Mouse (Mus musculus) intestine, embryonic 15.5 days (tissue): ENCODE data around the gene Hspa1b. TPM values are rescaled to one million over a fixed set of nuclear protein-coding genes. Genes with fewer than 3 reads are reported as not detected.
A peak's percentile ranks its signal among the peaks of the same experiment; 100 is the strongest.

Experiments
- ATAC-seq: fragments of 200-750 bp; cut with Nextera tagmentation; 2 replicates; pipeline ENCODE4 v1.8.0; 2017; ENCODE audit warnings: moderate TSS enrichment, moderate library complexity
- H3K27ac ChIP-seq: fragments of 300-500 bp; sonication (generic); 2 replicates; pipeline ENCODE4 v1.5.1; 2015; ENCODE audit warnings: mild to moderate bottlenecking, inconsistent platforms
- H3K27me3 ChIP-seq: fragments of 300-500 bp; sonication (generic); replicated peaks from 2 replicates; pipeline ENCODE4 v1.6.1; 2015; ENCODE audit warnings: inconsistent platforms
- H3K36me3 ChIP-seq: fragments of 300-500 bp; sonication (generic); 2 replicates; pipeline ENCODE4 v1.6.1; 2015; ENCODE audit warnings: inconsistent platforms
- H3K4me1 ChIP-seq: fragments of 300-500 bp; sonication (generic); replicated peaks from 2 replicates; pipeline ENCODE4 v1.6.1; 2015; ENCODE audit warnings: inconsistent platforms
- H3K4me2 ChIP-seq: fragments of 300-500 bp; sonication (generic); replicated peaks from 2 replicates; pipeline ENCODE4 v1.6.1; 2015; ENCODE audit warnings: mild to moderate bottlenecking, inconsistent platforms
- H3K4me3 ChIP-seq: fragments of 300-500 bp; sonication (generic); replicated peaks from 2 replicates; pipeline ENCODE4 v1.5.1; 2015; ENCODE audit warnings: inconsistent platforms
- H3K9ac ChIP-seq: fragments of 300-500 bp; sonication (generic); 2 replicates; pipeline ENCODE4 v1.6.1; 2015; ENCODE audit warnings: inconsistent platforms
- H3K9me3 ChIP-seq: fragments of 300-500 bp; sonication (generic); 2 replicates; pipeline ENCODE4 v1.6.1; 2016; ENCODE audit warnings: inconsistent platforms
- WGBS: fragments of 180-500 bp; shearing (Covaris S2); methylation state at CpG from one replicate; pipeline ENCODE4 v1.1.7; 2015; 5-methylcytosine and 5-hydroxymethylcytosine counted together
- polyA plus RNA-seq: library from polyadenylated mRNA; unstranded; fragments of >200 nt; fragmentation: Nextera tagmentation; extraction: Ambion mirVana; gene quantifications from 2 replicates; pipeline ENCODE4 v1.2.1, GENCODE M21; 2015

The Hspa1b gene
- polyA plus RNA-seq, 1 experiment from 2014 or later, result 0.43 TPM

GRCm38 (mm10) chr17:34913930-34914665, 44.9 kb downstream of the Hspa1b start, which contains the start of gene Slc44a4:
Gene Slc44a4 (plus strand): TSS chr17:34914466.
- peak within 1 kb of the TSS; percentile 32 for H3K4me3 ChIP-seq
- no peaks in the 10 kb centered on the region for H3K27me3 ChIP-seq
- H3K36me3 ChIP-seq, result peaks cover 36% of the 10 kb centered on the region
- peak within 1 kb of the TSS; percentile 44 for H3K9ac ChIP-seq
- ATAC-seq, result peak; percentile 27
- peaks cover 24% of the 10 kb centered on the region for H3K4me1 ChIP-seq
- 22% methylated on average over 18 of the region's 18 CpGs for WGBS
- H3K27ac ChIP-seq, result peak within 1 kb of the TSS; percentile 77
- peak within 1 kb of the TSS; percentile 54 for H3K4me2 ChIP-seq
- no peaks in the 10 kb centered on the region for H3K9me3 ChIP-seq

GRCm38 (mm10) chr17:34911945-34912351, 47.1 kb downstream of the Hspa1b start:
- H3K4me3 ChIP-seq, result no peak overlapping the region
- H3K27ac ChIP-seq, result 0 out of 2 replicates have a peak overlapping the region, but pooled peaks have one; percentile 69
- H3K9ac ChIP-seq, result no peak overlapping the region
- peaks cover 54% of the 10 kb centered on the region for H3K36me3 ChIP-seq
- H3K4me1 ChIP-seq, result peaks cover 14% of the 10 kb centered on the region
- H3K4me2 ChIP-seq, result no peak overlapping the region
- WGBS, result 38% methylated on average over 5 of the region's 5 CpGs
- H3K9me3 ChIP-seq, result no peaks in the 10 kb centered on the region
- H3K27me3 ChIP-seq, result no peaks in the 10 kb centered on the region
- ATAC-seq, result peak; percentile 55

GRCm38 (mm10) chr17:34910982-34911381, 48.1 kb downstream of the Hspa1b start:
- Histone ChIP-seq H3K4me3 (no peak overlapping the region), H3K36me3 (peaks cover 64% of the 10 kb centered on the region), H3K27ac (peak overlapping the region; percentile 69), H3K9me3 (no peaks in the 10 kb centered on the region), H3K4me1 (peaks cover 14% of the 10 kb centered on the region), H3K4me2 (no peak overlapping the region), H3K27me3 (no peaks in the 10 kb centered on the region), H3K9ac (no peak overlapping the region)
- peak; percentile 68 for ATAC-seq
- WGBS, result 61% methylated on average over 10 of the region's 10 CpGs

Other genes with a start within 250 kb of the Hspa1b start
- gene C4b, start 215.4 kb downstream of the Hspa1b start, polyA plus RNA-seq, result 0.33 and 1.4 TPM in 2 replicates
- 0.38 and 18.1 TPM in 2 replicates for gene Cyp21a1, start 154.7 kb downstream of the Hspa1b start, polyA plus RNA-seq
- gene Stk19, start 122.3 kb downstream of the Hspa1b start, polyA plus RNA-seq, result 25.1 and 30.3 TPM in 2 replicates
- gene Dxo, start 122.2 kb downstream of the Hspa1b start, polyA plus RNA-seq, result 51.8 and 58.6 TPM in 2 replicates
- 39.9 and 42.5 TPM in 2 replicates for gene Skiv2l, start 109.0 kb downstream of the Hspa1b start, polyA plus RNA-seq
- 98.4 and 106 TPM in 2 replicates for gene Nelfe, start 108.8 kb downstream of the Hspa1b start, polyA plus RNA-seq
- 52.1 and 63.5 TPM in 2 replicates for gene Cfb, start 96.7 kb downstream of the Hspa1b start, polyA plus RNA-seq
- gene Zbtb12, start 79.8 kb downstream of the Hspa1b start, polyA plus RNA-seq, result 2.5 and 2.8 TPM in 2 replicates
- not detected in 2 replicates for gene Gm20547, start 77.2 kb downstream of the Hspa1b start, polyA plus RNA-seq
- gene C2, start 61.0 kb downstream of the Hspa1b start, polyA plus RNA-seq, result 14.9 and 16.0 TPM in 2 replicates
- 61.2 and 67.6 TPM in 2 replicates for gene Ehmt2, start 60.8 kb downstream of the Hspa1b start, polyA plus RNA-seq
- 56.2 and 60.4 TPM in 2 replicates for gene Slc44a4, start 44.8 kb downstream of the Hspa1b start, polyA plus RNA-seq
- gene Neu1, start 28.0 kb downstream of the Hspa1b start, polyA plus RNA-seq, result 118 and 134 TPM in 2 replicates
- not detected in 2 replicates for gene Gm20481, start 10.7 kb upstream of the Hspa1b start, polyA plus RNA-seq
- gene Hspa1a, start 12.9 kb upstream of the Hspa1b start, polyA plus RNA-seq, result 6.2 and 6.3 TPM in 2 replicates
- 0.16 and 0.78 TPM in 2 replicates for gene Hspa1l, start 13.5 kb upstream of the Hspa1b start, polyA plus RNA-seq
- 187 and 190 TPM in 2 replicates for gene Lsm2, start 22.6 kb upstream of the Hspa1b start, polyA plus RNA-seq
- 117 and 141 TPM in 2 replicates for gene Vars, start 41.7 kb upstream of the Hspa1b start, polyA plus RNA-seq
- 0.21 and 0.35 TPM in 2 replicates for gene Vwa7, start 57.3 kb upstream of the Hspa1b start, polyA plus RNA-seq
- 11.4 and 13.5 TPM in 2 replicates for gene Sapcd1, start 68.8 kb upstream of the Hspa1b start, polyA plus RNA-seq
- gene Msh5, start 87.5 kb upstream of the Hspa1b start, polyA plus RNA-seq, result 3.0 and 3.1 TPM in 2 replicates
- gene Clic1, start 90.7 kb upstream of the Hspa1b start, polyA plus RNA-seq, result 385 and 387 TPM in 2 replicates
- 185 and 190 TPM in 2 replicates for gene Ddah2, start 99.8 kb upstream of the Hspa1b start, polyA plus RNA-seq
- not detected in 2 replicates for gene Ly6g6c, start 106.2 kb upstream of the Hspa1b start, polyA plus RNA-seq
- gene Mpig6b, start 106.9 kb upstream of the Hspa1b start, polyA plus RNA-seq, result 0.23 and 0.35 TPM in 2 replicates
- gene Ly6g6e, start 117.7 kb upstream of the Hspa1b start, polyA plus RNA-seq, result 1.9 and 2.6 TPM in 2 replicates
- gene Ly6g6d, start 118.8 kb upstream of the Hspa1b start, polyA plus RNA-seq, result 5.8 and 5.9 TPM in 2 replicates
- 0.24 and 0.33 TPM in 2 replicates for gene Ly6g6f, start 126.4 kb upstream of the Hspa1b start, polyA plus RNA-seq
- gene Abhd16a, start 130.0 kb upstream of the Hspa1b start, polyA plus RNA-seq, result 92.1 and 96.4 TPM in 2 replicates
- gene Ly6g5c, start 149.0 kb upstream of the Hspa1b start, polyA plus RNA-seq, result not detected in 2 replicates
- 0.83 and 0.85 TPM in 2 replicates for gene Ly6g5b, start 156.2 kb upstream of the Hspa1b start, polyA plus RNA-seq
- 17.7 and 19.1 TPM in 2 replicates for gene Gpank1, start 162.2 kb upstream of the Hspa1b start, polyA plus RNA-seq
- gene Csnk2b, start 162.8 kb upstream of the Hspa1b start, polyA plus RNA-seq, result 248 and 271 TPM in 2 replicates
- 13.6 and 13.7 TPM in 2 replicates for gene D17H6S53E, start 167.1 kb upstream of the Hspa1b start, polyA plus RNA-seq
- 10.4 and 13.7 TPM in 2 replicates for gene Apom, start 172.8 kb upstream of the Hspa1b start, polyA plus RNA-seq
- 45.2 and 46.4 TPM in 2 replicates for gene Bag6, start 175.9 kb upstream of the Hspa1b start, polyA plus RNA-seq
- 125 and 131 TPM in 2 replicates for gene Prrc2a, start 205.7 kb upstream of the Hspa1b start, polyA plus RNA-seq
- 20.6 and 21.7 TPM in 2 replicates for gene Aif1, start 216.8 kb upstream of the Hspa1b start, polyA plus RNA-seq
- 18.9 and 19.4 TPM in 2 replicates for gene Lst1, start 229.2 kb upstream of the Hspa1b start, polyA plus RNA-seq
- gene Ltb, start 235.2 kb upstream of the Hspa1b start, polyA plus RNA-seq, result 5.0 and 5.2 TPM in 2 replicates
- 0.19 TPM in 1 of 2 replicates, not detected in the other for gene Tnf, start 242.8 kb upstream of the Hspa1b start, polyA plus RNA-seq
- 1.1 TPM in 2 replicates for gene Lta, start 246.1 kb upstream of the Hspa1b start, polyA plus RNA-seq